Mouse (Mus musculus): ENCODE data around the gene Dync2h1. TPM values are rescaled to one million over a fixed set of nuclear protein-coding genes. Genes with fewer than 3 reads are reported as not detected.
A peak's percentile ranks its signal among the peaks of the same experiment; 100 is the strongest.

Dync2h1 gene
- polyA plus RNA-seq, 1 experiment from 2014 or later: 4.3 TPM

DNA sequence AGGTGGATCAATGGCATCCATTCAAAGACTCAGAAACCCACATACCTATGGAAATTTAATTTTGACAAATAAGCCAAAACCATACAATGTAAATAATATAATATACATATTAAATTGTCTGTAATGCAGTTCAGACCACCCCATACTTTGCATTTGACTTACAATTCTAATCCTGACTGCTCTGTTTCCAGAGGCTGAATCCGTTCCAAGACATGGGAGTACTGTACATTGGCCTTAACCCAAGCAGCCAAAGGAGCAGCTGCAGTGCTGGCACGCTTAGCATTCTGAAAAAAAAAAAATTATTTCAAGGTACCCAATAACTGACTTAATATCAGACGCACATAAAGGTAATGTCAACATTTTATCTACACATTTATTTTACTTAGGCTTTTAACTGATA is 113.4 kb downstream of the Dync2h1 start:
- H3K4me3 ChIP-seq (ENCODE audit: low read depth, low read length): no peak overlapping the region
- no peaks in the 10 kb centered on the region for H3K4me1 ChIP-seq (replicated peaks; ENCODE audit: control insufficient read depth, insufficient read depth)
- H3K9me3 ChIP-seq (ENCODE audit: control insufficient read depth, low read length): no peaks in the 10 kb centered on the region
- H3K27me3 ChIP-seq (ENCODE audit: control insufficient read depth, insufficient read depth, low read length): no peaks in the 10 kb centered on the region
- no peak overlapping the region for H3K4me2 ChIP-seq (replicated peaks; ENCODE audit: low read depth)
- WGBS: 37% methylated on average over 3 of the region's 3 CpGs
- TF ChIP-seq CTCF (IDR thresholded peaks at IDR 0.05; ENCODE audit: low read depth) (no peak), EP300 (optimal IDR thresholded peaks at IDR 0.05) (no peak)
- H3K27ac ChIP-seq (replicated peaks): no peak overlapping the region
- ATAC-seq (ENCODE audit: low FRiP score, low TSS enrichment): no peak
- no peak overlapping the region for H3K9ac ChIP-seq (ENCODE audit: low read length)
- DNase-seq (ENCODE audit: low spot score): no peak
- H3K36me3 ChIP-seq (ENCODE audit: control insufficient read depth, insufficient read depth, low read length): no peaks in the 10 kb centered on the region

GRCm38 (mm10) chr9:7050588-7050987 is 133.7 kb downstream of the Dync2h1 start:
- ATAC-seq (ENCODE audit: low FRiP score, low TSS enrichment): no peak
- H3K4me2 ChIP-seq (replicated peaks; ENCODE audit: low read depth): no peak overlapping the region
- TF ChIP-seq CTCF (IDR thresholded peaks at IDR 0.05; ENCODE audit: low read depth) (peak; percentile 63), EP300 (optimal IDR thresholded peaks at IDR 0.05) (no peak)
- H3K9me3 ChIP-seq (ENCODE audit: control insufficient read depth, low read length): no peaks in the 10 kb centered on the region
- H3K4me3 ChIP-seq (ENCODE audit: low read depth, low read length): no peak overlapping the region
- no peak for DNase-seq (ENCODE audit: low spot score)
- no peak overlapping the region for H3K27ac ChIP-seq (replicated peaks)
- H3K36me3 ChIP-seq (ENCODE audit: control insufficient read depth, insufficient read depth, low read length): no peaks in the 10 kb centered on the region
- no peak overlapping the region for H3K9ac ChIP-seq (ENCODE audit: low read length)
- H3K4me1 ChIP-seq (replicated peaks; ENCODE audit: control insufficient read depth, insufficient read depth): no peaks in the 10 kb centered on the region
- H3K27me3 ChIP-seq (ENCODE audit: control insufficient read depth, insufficient read depth, low read length): no peaks in the 10 kb centered on the region
- WGBS: 72% methylated on average over 3 of the region's 3 CpGs

GRCm38 (mm10) chr9:7042635-7043273 is 141.5 kb downstream of the Dync2h1 start:
- WGBS: 78% methylated on average over 5 of the region's 5 CpGs
- DNase-seq (ENCODE audit: low spot score): no peak

DNA sequence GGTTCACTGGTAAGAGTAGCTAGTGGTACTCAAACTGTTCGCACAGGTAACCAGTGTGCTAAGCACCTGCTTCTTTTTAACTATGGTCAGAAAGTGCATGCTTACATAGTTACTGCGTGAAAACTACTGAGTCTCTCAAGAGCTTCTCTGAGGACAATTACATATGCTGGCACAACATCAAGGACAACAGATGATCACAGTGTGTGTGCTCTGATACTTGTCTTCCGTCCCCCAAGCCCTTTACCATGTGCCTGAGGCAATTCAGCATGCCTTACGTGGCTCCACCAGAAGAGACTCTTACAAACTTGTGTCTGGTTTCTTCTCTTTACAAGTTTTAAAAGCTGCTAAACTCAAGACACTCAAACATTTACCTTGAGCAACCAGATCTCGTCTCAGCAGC is 143.0 kb downstream of the Dync2h1 start:
- H3K9ac ChIP-seq (ENCODE audit: low read length): no peak overlapping the region
- DNase-seq (ENCODE audit: low spot score) (no peak), ATAC-seq (ENCODE audit: low FRiP score, low TSS enrichment) (no peak)
- H3K27ac ChIP-seq (replicated peaks): no peak overlapping the region
- H3K9me3 ChIP-seq (ENCODE audit: control insufficient read depth, low read length): 0 out of 2 replicates have a peak, but pooled peaks cover 3% of the 10 kb centered on the region
- H3K4me1 ChIP-seq (replicated peaks; ENCODE audit: control insufficient read depth, insufficient read depth): no peaks in the 10 kb centered on the region
- WGBS: 82% methylated on average over 5 of the region's 5 CpGs
- no peaks in the 10 kb centered on the region for H3K27me3 ChIP-seq (ENCODE audit: control insufficient read depth, insufficient read depth, low read length)
- H3K4me2 ChIP-seq (replicated peaks; ENCODE audit: low read depth): no peak overlapping the region
- H3K36me3 ChIP-seq (ENCODE audit: control insufficient read depth, insufficient read depth, low read length): peaks cover 2% of the 10 kb centered on the region; the same call in 1 of the 2 replicates
- TF ChIP-seq CTCF (IDR thresholded peaks at IDR 0.05; ENCODE audit: low read depth): no peak
- TF ChIP-seq EP300 (optimal IDR thresholded peaks at IDR 0.05): no peak
- H3K4me3 ChIP-seq (ENCODE audit: low read depth, low read length): no peak overlapping the region

More at GRCm38 (mm10) chr9:7042635-7043273, 141.5 kb downstream of the Dync2h1 start:
- H3K27ac ChIP-seq (replicated peaks): no peak overlapping the region
- H3K36me3 ChIP-seq (ENCODE audit: control insufficient read depth, insufficient read depth, low read length): peaks cover 2% of the 10 kb centered on the region; the same call in 1 of the 2 replicates
- H3K9me3 ChIP-seq (ENCODE audit: control insufficient read depth, low read length): 0 out of 2 replicates have a peak, but pooled peaks cover 3% of the 10 kb centered on the region
- no peak overlapping the region for H3K9ac ChIP-seq (ENCODE audit: low read length)
- no peaks in the 10 kb centered on the region for H3K27me3 ChIP-seq (ENCODE audit: control insufficient read depth, insufficient read depth, low read length)
- ATAC-seq (ENCODE audit: low FRiP score, low TSS enrichment): no peak
- TF ChIP-seq CTCF (IDR thresholded peaks at IDR 0.05; ENCODE audit: low read depth) (no peak), EP300 (optimal IDR thresholded peaks at IDR 0.05) (no peak)
- no peak overlapping the region for H3K4me2 ChIP-seq (replicated peaks; ENCODE audit: low read depth)
- no peaks in the 10 kb centered on the region for H3K4me1 ChIP-seq (replicated peaks; ENCODE audit: control insufficient read depth, insufficient read depth)
- H3K4me3 ChIP-seq (ENCODE audit: low read depth, low read length): no peak overlapping the region

GRCm38 (mm10) chr9:7032553-7032952 is 151.7 kb downstream of the Dync2h1 start:
- Histone ChIP-seq H3K4me2 (replicated peaks; ENCODE audit: low read depth) (no peak overlapping the region), H3K4me1 (replicated peaks; ENCODE audit: control insufficient read depth, insufficient read depth) (no peaks in the 10 kb centered on the region), H3K27me3 (ENCODE audit: control insufficient read depth, insufficient read depth, low read length) (no peaks in the 10 kb centered on the region), H3K9ac (ENCODE audit: low read length) (no peak overlapping the region), H3K27ac (replicated peaks) (no peak overlapping the region), H3K9me3 (ENCODE audit: control insufficient read depth, low read length) (no peaks in the 10 kb centered on the region), H3K4me3 (ENCODE audit: low read depth, low read length) (no peak overlapping the region), H3K36me3 (ENCODE audit: control insufficient read depth, insufficient read depth, low read length) (no peaks in the 10 kb centered on the region)
- 92% methylated on average over 2 of the region's 2 CpGs for WGBS
- no peak for ATAC-seq (ENCODE audit: low FRiP score, low TSS enrichment)
- no peak for DNase-seq (ENCODE audit: low spot score)
- TF ChIP-seq CTCF (IDR thresholded peaks at IDR 0.05; ENCODE audit: low read depth): no peak
- no peak for TF ChIP-seq EP300 (optimal IDR thresholded peaks at IDR 0.05)

DNA sequence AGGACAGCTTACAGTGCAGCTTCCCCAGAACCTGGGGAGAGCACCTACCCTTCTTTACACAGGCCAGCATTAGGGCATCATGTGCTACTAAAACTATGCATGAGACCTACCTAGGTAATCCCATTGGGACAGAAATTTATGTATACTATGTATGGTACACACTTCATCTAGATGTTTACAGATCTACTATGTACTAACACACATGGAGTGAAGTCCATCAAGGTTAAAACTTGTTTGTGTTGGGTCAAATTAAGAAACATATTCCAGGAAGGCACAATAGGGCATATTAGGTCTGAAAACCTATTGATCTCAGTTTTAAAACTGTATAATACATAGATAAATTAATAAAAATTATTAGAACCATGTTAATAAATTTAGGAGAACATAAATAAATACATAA is 168.6 kb downstream of the Dync2h1 start:
- Histone ChIP-seq H3K4me3 (ENCODE audit: low read depth, low read length) (no peak overlapping the region), H3K36me3 (ENCODE audit: control insufficient read depth, insufficient read depth, low read length) (no peaks in the 10 kb centered on the region), H3K27me3 (ENCODE audit: control insufficient read depth, insufficient read depth, low read length) (no peaks in the 10 kb centered on the region), H3K9me3 (ENCODE audit: control insufficient read depth, low read length) (no peaks in the 10 kb centered on the region), H3K4me1 (replicated peaks; ENCODE audit: control insufficient read depth, insufficient read depth) (no peaks in the 10 kb centered on the region), H3K27ac (replicated peaks) (no peak overlapping the region), H3K4me2 (replicated peaks; ENCODE audit: low read depth) (no peak overlapping the region), H3K9ac (ENCODE audit: low read length) (no peak overlapping the region)
- TF ChIP-seq EP300 (optimal IDR thresholded peaks at IDR 0.05) (no peak), CTCF (IDR thresholded peaks at IDR 0.05; ENCODE audit: low read depth) (no peak)
- ATAC-seq (ENCODE audit: low FRiP score, low TSS enrichment) (no peak), DNase-seq (ENCODE audit: low spot score) (no peak)
